Mouse (Mus musculus) stomach, adult 2 months (tissue): ENCODE data around the gene Gata2. TPM values are rescaled to one million over a fixed set of nuclear protein-coding genes. Genes with fewer than 3 reads are reported as not detected.

Experiments
- polyA plus RNA-seq: library from polyadenylated mRNA; depleted of rRNA; stranded (reverse); fragments of >200 nt; gene quantifications from 2 replicates; pipeline ENCODE4 v1.2.3, GENCODE M21; 2012; rRNA removed

Gene Gata2
- 9.9 and 12.1 TPM in 2 replicates for polyA plus RNA-seq

GRCm38 (mm10) chr6:88193433-88194052, at the start of gene Gata2:
Gene Gata2 (plus strand): TSS chr6:88193891.

GRCm38 (mm10) chr6:88221968-88222367, 28.3 kb downstream of the Gata2 start, which contains the start of gene Dnajb8:
Gene Dnajb8 (plus strand): TSS chr6:88222268.

Other genes with a start within 250 kb of the Gata2 start
- 8.3 and 10.2 TPM in 2 replicates for gene H1fx, start 212.3 kb upstream of the Gata2 start, polyA plus RNA-seq
- gene Rab7, start 148.6 kb upstream of the Gata2 start, polyA plus RNA-seq, result 48.4 and 57.2 TPM in 2 replicates
- gene Rpn1, start 109.4 kb upstream of the Gata2 start, polyA plus RNA-seq, result 63.1 and 77.8 TPM in 2 replicates
- not detected in 2 replicates for gene Dnajb8, start 28.4 kb downstream of the Gata2 start, polyA plus RNA-seq